ENCODE assay signal across 10 mouse cellular contexts in genomic region chr15:24969391-24969812, GRCm38 (mm10).
DNase-seq lines count a peak whose midpoint lies in the region; ATAC-seq lines count a peak whose summit lies in the region.
"Had no signal": no experiment of that assay in that cellular context is flagged by ENCODE, and none has a peak within 500 bp of the region (broad histone marks: within the 10 kb centered on the region; RNA-seq: fewer than 3 reads in every experiment).

No protein-coding gene starts in this region.

- 40% methylated on average over 2 of the region's 2 CpGs for WGBS in heart, embryonic 11.5 days (ENCODE audit: insufficient replicate concordance)
- 25% methylated on average over 2 of the region's 2 CpGs for WGBS in kidney, embryonic 14.5 days

- H3K9me3 ChIP-seq in heart, embryonic 11.5 days (replicated peaks; ENCODE audit: control insufficient read depth, low read length): no peaks in the 10 kb centered on the region
- no peaks in the 10 kb centered on the region for H3K9me3 ChIP-seq in kidney, embryonic 14.5 days (ENCODE audit: control insufficient read depth, low read length)
- H3K9me3 ChIP-seq: embryonic facial prominence, embryonic 15.5 days; liver, embryonic 15.5 days had no signal

- intact Hi-C loops in heart, postnatal 10 days (cut with DNase I): no loop called here

- no peak overlapping the region for H3K27ac ChIP-seq in heart, embryonic 11.5 days (ENCODE audit: low read depth, low read length)
- H3K27ac ChIP-seq in kidney, embryonic 14.5 days (ENCODE audit: low read depth, low read length): no peak overlapping the region
- H3K27ac ChIP-seq: embryonic facial prominence, embryonic 15.5 days; liver, embryonic 15.5 days had no signal

- no peaks in the 10 kb centered on the region for H3K36me3 ChIP-seq in heart, embryonic 11.5 days (ENCODE audit: control insufficient read depth, insufficient read depth, low read length)
- H3K36me3 ChIP-seq in kidney, embryonic 14.5 days (ENCODE audit: control insufficient read depth, insufficient read depth, low read length): no peaks in the 10 kb centered on the region
- H3K36me3 ChIP-seq: embryonic facial prominence, embryonic 15.5 days; liver, embryonic 15.5 days had no signal

- no peak overlapping the region for H3K4me2 ChIP-seq in heart, embryonic 11.5 days
- no peak overlapping the region for H3K4me2 ChIP-seq in kidney, embryonic 14.5 days (replicated peaks; ENCODE audit: low read depth, low read length)
- H3K4me2 ChIP-seq: embryonic facial prominence, embryonic 15.5 days; liver, embryonic 15.5 days had no signal

- no peaks in the 10 kb centered on the region for H3K27me3 ChIP-seq in heart, embryonic 11.5 days (ENCODE audit: control insufficient read depth, insufficient read depth, low read length)
- H3K27me3 ChIP-seq in kidney, embryonic 14.5 days (ENCODE audit: control insufficient read depth, insufficient read depth, low read length): no peaks in the 10 kb centered on the region
- H3K27me3 ChIP-seq: embryonic facial prominence, embryonic 15.5 days; liver, embryonic 15.5 days had no signal

- no peak overlapping the region for H3K4me3 ChIP-seq in heart, embryonic 11.5 days (ENCODE audit: low read depth, low read length)
- no peak overlapping the region for H3K4me3 ChIP-seq in kidney, embryonic 14.5 days (ENCODE audit: low read length)
- H3K4me3 ChIP-seq: embryonic facial prominence, embryonic 15.5 days; liver, embryonic 15.5 days had no signal

- no peak overlapping the region for H3K9ac ChIP-seq in heart, embryonic 11.5 days (ENCODE audit: low read depth, low read length)
- H3K9ac ChIP-seq in kidney, embryonic 14.5 days (ENCODE audit: low read depth, low read length): no peak overlapping the region
- H3K9ac ChIP-seq: embryonic facial prominence, embryonic 15.5 days; liver, embryonic 15.5 days had no signal

- no peak for ATAC-seq in heart, embryonic 11.5 days (replicated peaks; ENCODE audit: insufficient number of reproducible peaks, low FRiP score, low TSS enrichment)
- peak; percentile 69; the same call in 1 of the 2 replicates for ATAC-seq in kidney, embryonic 14.5 days (ENCODE audit: low FRiP score, low TSS enrichment)

- no peaks in the 10 kb centered on the region for H3K4me1 ChIP-seq in heart, embryonic 11.5 days (ENCODE audit: control insufficient read depth, insufficient read depth, low read length)
- peaks cover 4% of the 10 kb centered on the region; the same call in 1 of the 2 replicates for H3K4me1 ChIP-seq in kidney, embryonic 14.5 days (ENCODE audit: control insufficient read depth, insufficient read depth, low read length)
- H3K4me1 ChIP-seq: embryonic facial prominence, embryonic 15.5 days; liver, embryonic 15.5 days had no signal

- DNase-seq in heart, postnatal 10 days: peak; percentile 3 to 8
- peak; percentile 75 to 85 for DNase-seq in cerebellum, postnatal 10 days
- DNase-seq in lung, postnatal 36 days: peak; percentile 4
- no peak for DNase-seq in thymus, postnatal 25 days
- DNase-seq in adrenal gland, adult 2 months: no peak
- no peak for DNase-seq in spleen, postnatal 14 days (ENCODE audit: low spot score in 2 of 2)

Comparison
In these comparisons a context has a peak if more than half of its experiments do, and no peak if none do; other contexts are left out.
1. DNase-seq: peak in heart, postnatal 10 days (2 of 2), cerebellum, postnatal 10 days (2 of 2) and lung, postnatal 36 days (single experiment); none in thymus, postnatal 25 days (single experiment), adrenal gland, adult 2 months (single experiment) and spleen, postnatal 14 days (0 of 2).